Comparison of ENCODE assay signal across 33 mouse cellular contexts in the genomic region with DNA sequence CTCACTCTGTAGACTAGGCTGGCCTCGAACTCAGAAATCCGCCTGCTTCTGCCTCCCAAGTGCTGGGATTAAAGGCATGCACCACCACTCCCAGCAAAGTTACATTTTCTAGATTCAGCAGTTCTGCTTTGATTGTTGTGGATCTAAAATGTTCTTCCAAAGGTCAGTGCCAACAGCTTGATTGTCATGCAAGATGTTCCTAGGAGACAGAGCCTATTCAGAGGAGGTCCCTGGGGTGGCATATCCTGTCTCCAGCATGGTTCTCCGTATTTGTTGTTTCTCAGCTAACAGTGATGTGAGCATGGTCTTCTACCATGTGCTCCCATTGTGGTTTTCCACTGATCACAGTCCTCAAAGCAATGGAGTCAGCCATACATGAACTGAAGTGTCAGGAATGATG.
"Had no signal": no experiment of that assay in that cellular context is flagged by ENCODE, and none has a peak within 500 bp of the region (broad histone marks: within the 10 kb centered on the region; RNA-seq: fewer than 3 reads in every experiment).

No protein-coding gene starts in this region.

- H3K4me3 ChIP-seq: heart, embryonic 13.5 days; heart, embryonic 15.5 days; hindbrain, embryonic 10.5 days; hindbrain, embryonic 12.5 days; hindbrain, embryonic 13.5 days; hindbrain, embryonic 15.5 days; intestine, embryonic 15.5 days; kidney, embryonic 15.5 days; layer of hippocampus, adult 2 months; left cerebral cortex, adult 2 months had no signal

- H3K36me3 ChIP-seq: heart, embryonic 13.5 days; heart, embryonic 15.5 days; hindbrain, embryonic 10.5 days; hindbrain, embryonic 12.5 days; hindbrain, embryonic 13.5 days; hindbrain, embryonic 15.5 days; intestine, embryonic 15.5 days; kidney, embryonic 15.5 days had no signal

- H3K9me3 ChIP-seq: heart, embryonic 13.5 days; heart, embryonic 15.5 days; hindbrain, embryonic 10.5 days; hindbrain, embryonic 12.5 days; hindbrain, embryonic 13.5 days; hindbrain, embryonic 15.5 days; intestine, embryonic 15.5 days; kidney, embryonic 15.5 days had no signal

- H3K27ac ChIP-seq: heart, embryonic 13.5 days; heart, embryonic 15.5 days; hindbrain, embryonic 10.5 days; hindbrain, embryonic 12.5 days; hindbrain, embryonic 13.5 days; hindbrain, embryonic 14.5 days; hindbrain, embryonic 15.5 days; hindbrain, postnatal 0 days; intestine, embryonic 15.5 days; kidney, embryonic 15.5 days; kidney, postnatal 0 days; layer of hippocampus, adult 2 months; left cerebral cortex, adult 2 months had no signal

- H3K9ac ChIP-seq: heart, embryonic 13.5 days; heart, embryonic 15.5 days; hindbrain, embryonic 12.5 days; hindbrain, embryonic 13.5 days; hindbrain, embryonic 14.5 days; hindbrain, embryonic 15.5 days; intestine, embryonic 15.5 days; kidney, embryonic 15.5 days had no signal

- H3K4me2 ChIP-seq: heart, embryonic 13.5 days; heart, embryonic 15.5 days; hindbrain, embryonic 12.5 days; hindbrain, embryonic 13.5 days; hindbrain, embryonic 14.5 days; hindbrain, embryonic 15.5 days; intestine, embryonic 15.5 days; kidney, embryonic 15.5 days had no signal

- ATAC-seq: hindbrain, embryonic 16.5 days; hindbrain, postnatal 0 days; inflammation-experienced regulatory T-cells, adult 6 months; intestine, embryonic 15.5 days; intestine, embryonic 16.5 days; intestine, postnatal 0 days had no signal

- DNase-seq: heart, postnatal 10 days; heart, postnatal 14 days; heart, postnatal 36 days; heart, postnatal 4 days; kidney, adult 11 months; kidney, adult 18-20 months; kidney, adult 2 months; kidney, adult 8-10 months; kidney, adult 9 months; kidney, postnatal 10 days; kidney, postnatal 14 days; kidney, postnatal 25 days; kidney, postnatal 36 days; kidney, postnatal 4 days; layer of hippocampus, adult 9-11 months; layer of hippocampus, postnatal 36 days had no signal

- H3K27me3 ChIP-seq: heart, embryonic 13.5 days; heart, embryonic 15.5 days; hindbrain, embryonic 12.5 days; hindbrain, embryonic 13.5 days; hindbrain, embryonic 15.5 days; intestine, embryonic 15.5 days; kidney, embryonic 15.5 days had no signal

- H3K4me1 ChIP-seq: heart, embryonic 13.5 days; heart, embryonic 15.5 days; hindbrain, embryonic 10.5 days; hindbrain, embryonic 12.5 days; hindbrain, embryonic 13.5 days; hindbrain, embryonic 15.5 days; intestine, embryonic 15.5 days; kidney, embryonic 15.5 days had no signal
